Mouse (Mus musculus) c-Kit-positive CD71-negative TER-119-negative erythroid progenitor cells, embryonic 14.5 days (primary cell): ENCODE measurements around the gene Tmem189.

Source experiments
- DNase-seq: peaks from one replicate; pipeline ENCODE4 v3.0.0-alpha.2; 2013; ENCODE audit warnings: low read depth

The Tmem189 gene

DNA sequence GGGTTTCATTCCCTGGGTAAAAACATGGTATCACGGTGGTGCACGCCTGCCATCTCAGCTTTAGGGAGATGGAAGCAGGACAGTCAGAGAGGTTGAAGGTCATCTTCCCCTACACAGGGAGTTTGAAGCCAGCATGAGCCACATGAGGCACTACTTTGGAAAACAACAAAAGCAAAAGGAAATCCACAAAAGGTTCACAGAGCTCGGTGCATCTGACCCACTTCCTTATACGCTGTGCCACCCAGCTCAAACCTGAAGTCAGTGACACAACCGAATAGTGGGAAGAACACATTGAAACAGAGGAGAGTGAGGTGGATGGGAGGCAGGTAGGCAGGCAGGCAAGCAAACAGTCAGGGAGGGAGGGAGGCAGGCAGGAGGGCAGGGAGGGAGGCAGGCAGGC is 11.8 kb upstream of the Tmem189 start:
- no peak for DNase-seq

DNA sequence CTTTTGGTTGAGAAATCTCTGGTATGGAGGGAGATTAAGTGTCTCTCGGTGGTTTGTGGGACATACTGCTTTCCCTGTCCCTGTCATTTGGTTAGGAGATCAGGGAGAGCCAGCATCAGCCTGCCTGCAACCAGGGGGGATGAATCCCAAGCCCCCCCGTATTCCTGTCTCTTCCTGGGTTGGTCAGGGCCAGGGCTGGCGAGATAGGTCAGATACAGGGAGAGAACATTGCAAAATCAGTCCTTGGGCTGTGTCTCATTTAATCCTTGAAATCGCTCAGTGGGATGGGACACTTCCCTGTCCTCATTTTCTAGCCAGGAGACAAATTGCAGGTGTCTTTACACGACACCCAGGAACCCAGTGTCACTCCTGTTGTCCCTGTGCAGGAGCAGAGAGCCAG is 10.4 kb upstream of the Tmem189 start:
- DNase-seq, result no peak

DNA sequence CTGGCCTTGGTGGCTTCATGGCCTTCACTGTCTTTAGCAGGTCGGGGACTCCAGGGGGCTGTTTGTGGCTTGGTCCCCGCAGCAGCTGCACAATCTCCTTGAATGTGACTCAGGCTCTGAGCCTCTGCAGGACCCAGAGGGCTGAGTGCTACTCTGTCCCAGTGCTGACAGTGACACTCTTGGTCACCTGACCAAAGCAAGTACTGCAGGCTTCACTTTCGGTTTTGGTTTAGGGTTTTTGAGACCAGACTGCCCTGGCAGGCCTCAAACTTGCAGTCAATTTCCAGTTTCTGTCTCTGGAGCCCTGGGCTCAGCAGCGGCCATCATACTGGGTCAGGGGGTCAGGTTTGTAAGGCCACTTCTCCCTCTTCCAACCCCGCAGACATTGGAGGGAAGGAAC is 8.3 kb upstream of the Tmem189 start:
- DNase-seq, result no peak

DNA sequence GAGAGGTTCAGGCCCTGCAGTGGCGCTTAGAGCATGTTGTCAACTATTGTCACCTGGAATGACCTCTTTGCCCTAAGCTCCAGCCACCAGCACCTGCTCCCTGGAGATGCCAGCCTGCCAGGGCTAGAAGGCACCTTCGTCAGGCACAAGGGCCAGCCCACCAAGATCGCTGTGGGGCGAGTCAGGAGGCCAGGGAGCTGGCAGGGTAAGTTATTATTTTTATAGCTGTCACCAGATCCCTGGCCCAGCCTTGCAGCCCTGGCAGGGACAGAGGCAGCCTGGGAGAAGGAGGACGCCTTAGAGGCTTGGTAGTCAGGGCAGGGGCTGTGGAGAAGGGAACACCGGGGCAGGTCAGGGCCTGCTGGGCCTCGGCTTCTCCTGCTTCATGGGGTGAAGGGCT is 6.5 kb upstream of the Tmem189 start:
- no peak for DNase-seq

DNA sequence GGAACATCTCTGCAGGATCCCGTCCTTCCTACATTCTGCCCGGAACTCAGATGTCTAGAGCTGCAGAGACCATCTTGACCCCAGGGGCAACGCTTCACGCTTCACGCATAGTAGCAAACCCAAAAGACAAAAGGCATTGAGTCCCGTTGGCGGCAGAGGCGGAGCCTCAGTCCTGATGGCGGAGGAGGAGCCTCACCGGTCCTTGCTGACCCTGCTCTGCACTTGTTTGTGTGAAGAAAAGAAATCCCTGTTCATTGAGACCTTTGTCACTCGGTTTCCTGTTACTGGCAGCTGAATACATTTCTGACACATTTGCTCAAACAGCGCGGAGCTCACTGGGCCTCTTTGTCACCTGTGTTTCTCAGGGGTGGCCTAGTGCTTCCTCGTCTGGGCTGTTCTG is 5.9 kb upstream of the Tmem189 start:
- DNase-seq, result no peak

DNA sequence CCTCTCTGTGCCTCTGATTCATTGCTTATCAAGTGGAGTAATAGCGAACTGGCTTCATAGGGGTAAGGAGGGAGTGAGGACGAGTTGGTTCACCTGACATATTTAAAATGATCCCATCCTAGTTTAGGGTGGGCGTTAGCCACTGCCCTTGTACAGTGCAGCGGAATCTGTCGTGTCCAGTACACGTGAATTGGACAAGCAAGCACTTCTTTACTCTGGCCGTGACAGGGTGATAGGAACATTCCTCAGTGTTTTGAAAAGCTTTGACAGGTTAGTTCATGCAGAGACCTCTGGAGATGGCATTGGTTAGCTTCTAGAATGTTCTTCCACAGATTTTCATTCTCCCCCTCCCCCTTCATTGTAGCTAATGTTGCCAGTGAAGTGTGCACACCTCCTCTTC is 5.3 kb upstream of the Tmem189 start:
- DNase-seq, result no peak

DNA sequence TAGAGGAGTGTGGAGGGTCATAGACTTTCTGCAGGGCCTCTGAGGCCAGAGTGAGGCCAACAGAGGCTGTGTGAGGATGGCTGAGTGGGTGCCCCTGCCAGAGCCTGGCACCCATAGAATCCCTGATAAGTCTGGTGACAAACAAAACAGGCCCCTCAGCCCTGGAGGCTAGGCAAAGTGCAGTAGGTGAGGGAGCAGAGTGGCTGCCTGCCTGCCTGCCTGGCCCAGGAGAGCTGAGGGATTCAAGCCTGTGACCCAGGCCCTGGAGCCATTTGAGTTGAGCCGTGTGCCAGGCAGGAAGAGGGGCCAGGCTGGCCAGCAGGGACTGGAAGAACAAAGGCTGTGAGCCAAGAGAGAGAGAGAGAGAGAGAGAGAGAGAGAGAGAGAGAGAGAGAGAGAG is 4.6 kb upstream of the Tmem189 start:
- DNase-seq, result no peak

DNA sequence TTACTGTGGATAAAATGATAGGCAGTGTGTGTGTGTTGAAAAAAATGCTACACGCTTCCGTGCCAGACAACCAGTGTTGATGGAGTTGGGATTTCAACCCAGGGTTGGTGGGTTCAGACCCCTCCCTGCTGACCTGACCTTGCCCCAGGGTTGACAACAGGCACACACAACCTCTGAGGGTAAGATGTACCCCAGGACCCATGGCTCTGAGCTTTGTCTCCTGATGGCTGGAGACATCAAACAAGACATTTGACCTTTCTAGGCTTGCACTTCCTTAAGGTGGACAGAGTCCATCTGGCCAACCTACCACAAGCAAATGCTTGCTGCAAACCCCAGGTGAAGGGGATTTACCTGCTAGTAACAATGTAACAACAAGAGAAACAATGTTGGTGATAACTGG is 3.9 kb upstream of the Tmem189 start:
- DNase-seq, result no peak

DNA sequence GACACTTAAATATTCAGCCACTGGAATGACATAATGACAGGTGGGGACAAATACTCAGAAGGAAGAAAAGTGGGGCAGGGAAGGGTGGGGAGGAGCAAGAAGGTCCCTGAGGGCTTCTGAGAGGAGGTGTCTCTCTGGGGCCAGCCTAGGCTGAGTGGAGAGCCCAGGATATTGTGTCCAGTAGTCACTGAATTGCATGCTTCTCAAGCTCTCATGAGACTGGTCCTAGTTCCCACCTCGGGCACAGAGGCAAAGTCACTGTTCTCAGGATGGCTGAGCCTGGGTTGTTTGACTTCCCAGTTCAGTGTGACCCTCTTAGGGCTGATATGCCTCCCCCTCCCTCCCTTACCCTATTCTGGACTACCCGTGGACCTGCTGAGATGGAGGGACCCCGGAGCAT is 3.2 kb upstream of the Tmem189 start:
- DNase-seq, result no peak

DNA sequence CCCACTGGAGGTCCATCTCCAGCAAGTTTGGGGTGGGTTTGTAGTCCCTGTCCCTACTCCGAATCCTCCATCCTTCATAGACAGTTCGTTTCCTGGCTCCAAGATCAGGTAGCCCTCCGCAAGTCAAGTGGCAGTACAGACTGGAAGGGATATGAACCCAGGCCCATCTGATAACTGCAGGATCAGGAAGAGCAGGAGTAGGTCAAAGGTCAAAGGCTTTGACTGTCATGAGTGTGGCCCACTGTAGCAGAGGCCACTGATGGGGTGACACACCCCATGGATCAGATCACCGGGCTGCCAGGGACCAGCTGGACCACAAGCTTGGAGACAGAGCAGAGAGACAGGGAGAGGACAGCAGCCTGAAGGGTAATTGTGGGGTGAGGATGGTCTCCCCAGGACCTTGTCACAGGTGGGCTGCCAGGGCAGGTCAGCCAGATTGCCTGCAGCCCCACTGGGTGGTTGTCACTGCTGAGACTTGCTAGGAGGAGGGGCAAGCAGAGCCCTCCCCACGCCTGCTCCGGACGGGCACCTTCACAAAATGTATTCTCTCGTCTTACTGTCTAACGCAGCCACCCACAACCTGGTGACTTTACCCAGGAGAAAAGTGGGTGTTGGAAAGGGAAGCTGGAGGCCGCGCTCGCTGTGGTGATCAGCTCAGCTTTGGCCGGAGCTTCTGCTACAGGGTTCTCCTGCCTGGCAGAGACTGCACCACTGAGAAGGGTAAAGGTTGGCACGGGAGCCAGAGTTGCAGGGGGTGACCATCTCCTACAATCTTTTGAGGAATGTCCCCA is 2.4 kb upstream of the Tmem189 start:
- no peak for DNase-seq

DNA sequence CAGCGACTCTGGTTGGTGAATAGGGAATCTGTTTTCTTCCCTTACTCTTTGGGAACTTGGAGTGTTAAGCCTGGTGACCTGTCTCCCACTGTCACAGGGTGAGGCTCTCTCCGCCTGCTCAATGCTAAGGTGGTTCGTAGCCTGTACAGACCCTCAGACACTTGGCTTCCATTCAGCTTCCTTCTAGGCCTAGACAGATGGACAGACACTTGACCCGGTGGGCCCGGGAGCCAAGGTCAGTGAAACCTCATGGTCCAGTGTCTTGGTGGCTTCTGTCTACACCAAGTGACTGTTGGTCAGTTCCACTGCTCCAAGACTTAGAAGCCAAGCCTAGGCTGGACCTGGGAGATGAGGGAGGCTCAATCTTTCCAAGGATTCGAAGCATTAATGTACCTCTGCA is 1.8 kb upstream of the Tmem189 start:
- no peak for DNase-seq

DNA sequence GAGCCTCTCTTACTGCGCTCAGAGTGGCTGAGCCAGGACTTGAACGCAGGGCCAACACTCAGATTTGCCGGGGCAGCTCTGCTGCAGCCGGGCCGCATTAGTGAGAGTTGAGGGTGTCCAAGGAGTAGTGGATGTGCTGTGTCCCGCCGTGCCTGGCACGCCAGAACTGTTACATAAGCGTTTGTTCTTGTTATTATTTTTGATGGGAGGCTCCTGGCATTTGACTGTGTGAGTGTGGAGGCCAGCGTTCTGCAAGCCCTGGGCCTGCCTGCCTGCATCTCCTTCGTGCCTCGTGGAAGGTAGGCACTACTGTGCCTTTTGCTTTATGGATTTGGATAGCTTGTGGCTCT is 1.3 kb upstream of the Tmem189 start:
- no peak for DNase-seq

DNA sequence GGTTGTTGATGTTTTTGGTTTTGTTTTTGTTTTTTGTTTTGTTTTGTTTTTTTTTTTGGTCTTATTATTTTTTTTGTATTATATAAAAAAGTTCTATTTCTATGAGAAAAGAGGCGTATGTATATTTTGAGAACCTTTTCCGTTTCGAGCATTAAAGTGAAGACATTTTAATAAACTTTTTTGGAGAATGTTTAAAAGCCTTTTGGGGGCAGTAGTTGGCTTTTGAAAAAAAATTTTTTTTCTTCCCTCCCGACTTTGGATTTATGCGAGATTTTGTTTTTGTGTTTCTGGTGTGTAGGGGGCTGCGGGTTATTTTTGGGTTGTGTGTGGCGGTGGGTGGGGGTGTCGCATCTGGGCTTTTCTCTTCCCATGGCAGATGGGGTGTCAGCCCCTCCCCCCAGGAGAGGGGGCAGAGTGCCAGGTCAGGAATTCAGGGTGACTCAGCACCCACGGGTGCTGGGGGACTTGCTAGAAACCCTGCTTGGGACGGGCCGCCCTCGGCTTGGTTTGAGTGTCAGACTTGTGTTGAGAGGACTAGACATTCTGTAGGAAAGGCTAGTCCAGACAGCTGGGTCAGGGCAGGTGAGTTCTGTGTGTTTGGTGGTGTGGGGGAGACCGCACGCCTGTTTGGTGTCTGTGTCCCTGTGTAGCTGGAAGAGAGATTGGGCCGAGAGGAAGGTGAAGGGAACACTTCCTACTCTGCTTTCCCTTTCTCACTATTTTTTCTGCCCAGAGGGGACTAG is 768 bp upstream of the Tmem189 start:
- DNase-seq, result no peak

DNA sequence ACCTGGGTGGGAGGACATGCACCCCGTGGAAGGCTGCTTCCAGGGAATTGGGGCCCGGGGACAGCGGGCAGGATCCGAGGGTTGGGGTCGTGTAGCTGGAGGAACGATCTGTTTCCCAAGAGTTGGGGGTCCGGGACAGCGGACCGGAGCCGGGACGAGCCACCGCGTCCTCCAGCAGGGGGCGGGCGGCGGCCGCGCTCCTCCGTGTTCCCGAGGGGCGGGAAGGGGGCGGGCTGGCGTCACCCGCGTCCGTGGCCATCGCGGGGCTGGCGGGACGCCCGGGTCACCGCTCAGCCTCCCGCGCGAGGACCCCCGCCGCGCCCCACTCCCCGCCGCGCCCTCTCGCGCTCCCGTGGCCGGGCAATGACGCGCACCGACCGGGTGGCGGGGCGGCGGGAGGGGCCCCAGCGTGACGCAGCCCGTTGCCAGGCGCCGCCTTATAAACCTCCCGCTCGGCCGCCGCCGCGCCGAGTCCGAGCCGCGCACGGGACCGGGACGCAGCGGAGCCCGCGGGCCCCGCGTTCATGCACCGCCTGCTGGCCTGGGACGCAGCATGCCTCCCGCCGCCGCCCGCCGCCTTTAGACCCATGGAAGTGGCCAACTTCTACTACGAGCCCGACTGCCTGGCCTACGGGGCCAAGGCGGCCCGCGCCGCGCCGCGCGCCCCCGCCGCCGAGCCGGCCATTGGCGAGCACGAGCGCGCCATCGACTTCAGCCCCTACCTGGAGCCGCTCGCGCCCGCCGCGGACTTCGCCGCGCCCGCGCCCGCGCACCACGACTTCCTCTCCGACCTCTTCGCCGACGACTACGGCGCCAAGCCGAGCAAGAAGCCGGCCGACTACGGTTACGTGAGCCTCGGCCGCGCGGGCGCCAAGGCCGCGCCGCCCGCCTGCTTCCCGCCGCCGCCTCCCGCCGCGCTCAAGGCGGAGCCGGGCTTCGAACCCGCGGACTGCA is 847 bp downstream of the Tmem189 start, which contains the start of gene Cebpb:
Cebpb (plus strand) TSS at position 418 of the 954 bp plus-strand sequence.
- no peak for DNase-seq

DNA sequence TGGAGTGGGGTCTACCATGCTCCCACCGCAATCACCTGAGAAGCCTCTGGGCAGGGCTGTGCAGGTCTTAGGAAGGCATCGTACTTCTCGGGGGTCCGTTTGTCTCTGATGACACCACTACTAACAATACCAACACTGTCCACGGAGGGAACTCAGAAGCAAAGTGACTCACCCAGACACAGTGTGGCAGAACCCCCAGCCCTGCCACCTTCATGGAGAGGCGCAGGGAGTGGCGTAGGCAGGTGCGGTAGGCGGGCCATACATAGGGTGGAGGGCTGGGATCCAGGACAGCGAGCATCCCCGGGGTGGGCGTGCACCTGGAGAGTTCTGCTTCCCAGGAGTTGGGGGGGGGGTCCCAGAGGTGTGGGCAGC is 1.5 kb downstream of the Tmem189 start:
- DNase-seq, result no peak

DNA sequence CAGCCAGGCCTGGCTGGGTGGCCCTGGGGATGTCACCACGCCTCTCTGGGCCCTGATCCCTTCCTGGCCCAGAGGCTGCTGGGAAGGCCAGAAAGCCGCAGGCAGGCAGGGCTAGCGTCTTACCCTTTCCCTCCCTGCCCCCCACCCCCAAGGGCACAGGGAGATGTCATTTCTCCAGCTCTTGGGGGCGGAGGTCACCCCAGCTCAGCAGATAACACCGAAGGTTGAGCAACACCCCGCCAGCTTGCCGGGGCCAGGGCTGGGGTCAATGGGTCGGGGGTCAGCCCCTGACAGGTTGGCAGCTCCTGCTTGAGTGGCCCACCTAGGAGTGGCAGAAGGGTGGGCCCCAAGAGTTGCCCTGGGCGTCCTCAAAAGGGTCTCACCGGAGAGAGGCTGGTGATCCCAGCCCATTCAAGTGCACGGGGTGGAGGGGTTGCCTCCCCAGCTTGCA is 1.9 kb downstream of the Tmem189 start:
- DNase-seq, result no peak

DNA sequence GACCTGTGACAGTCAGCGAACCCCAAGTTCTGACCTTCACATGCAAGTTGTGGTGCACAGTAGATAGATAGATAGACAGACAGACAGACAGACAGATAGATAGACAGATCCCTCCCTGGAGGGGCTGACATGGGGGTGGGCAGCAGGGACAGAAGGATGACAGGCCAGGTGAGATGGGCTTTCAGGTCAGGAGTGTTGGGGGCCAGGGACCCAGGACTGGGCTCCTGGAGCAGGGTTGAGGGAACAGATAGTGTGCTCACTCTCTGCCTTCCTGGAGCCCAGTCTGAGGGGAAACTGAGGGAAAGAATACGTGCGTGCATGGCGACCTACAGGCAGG is 2.4 kb downstream of the Tmem189 start:
- DNase-seq, result no peak

DNA sequence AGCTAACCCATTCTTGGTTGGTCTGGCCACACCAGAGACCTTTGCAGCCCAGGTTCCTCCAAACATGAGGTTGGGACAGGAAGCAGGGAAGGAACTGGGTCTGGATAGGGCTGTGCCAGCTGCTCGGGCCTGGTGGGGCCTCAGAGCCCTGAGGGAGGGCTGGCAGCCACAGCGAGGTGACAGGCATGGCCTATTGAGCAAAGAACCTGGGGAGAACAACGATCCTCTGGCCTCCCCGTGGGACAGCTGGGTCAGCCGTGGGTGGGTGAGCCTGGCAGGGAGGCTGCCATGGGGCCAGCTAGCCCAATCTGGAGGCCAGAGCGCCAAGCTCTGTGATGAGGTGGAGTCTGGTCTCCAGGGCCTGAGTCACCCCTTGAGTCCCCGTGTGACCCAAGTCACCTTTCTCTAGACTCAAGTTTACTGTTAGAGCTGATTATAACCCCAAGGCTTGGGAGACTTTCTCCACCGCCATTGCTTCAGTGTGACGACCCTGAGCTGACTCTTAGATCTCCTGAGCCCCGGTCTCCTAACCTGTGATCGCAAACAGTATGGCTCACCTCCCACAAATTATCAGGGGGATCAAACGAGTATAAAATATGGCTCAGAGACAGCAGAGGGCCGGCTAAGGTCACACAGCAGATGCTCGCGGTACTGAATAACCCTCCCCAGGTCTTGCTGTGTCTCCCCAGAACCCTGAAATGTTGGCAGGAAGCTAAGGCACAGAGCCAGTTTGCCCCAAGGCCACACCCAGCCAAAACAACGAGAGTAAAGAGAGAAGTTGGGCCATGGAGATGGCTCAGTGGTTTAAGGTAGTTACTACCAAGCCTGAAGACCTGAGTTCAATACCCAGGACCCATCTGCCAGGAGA is 3.0 kb downstream of the Tmem189 start:
- DNase-seq, result no peak

DNA sequence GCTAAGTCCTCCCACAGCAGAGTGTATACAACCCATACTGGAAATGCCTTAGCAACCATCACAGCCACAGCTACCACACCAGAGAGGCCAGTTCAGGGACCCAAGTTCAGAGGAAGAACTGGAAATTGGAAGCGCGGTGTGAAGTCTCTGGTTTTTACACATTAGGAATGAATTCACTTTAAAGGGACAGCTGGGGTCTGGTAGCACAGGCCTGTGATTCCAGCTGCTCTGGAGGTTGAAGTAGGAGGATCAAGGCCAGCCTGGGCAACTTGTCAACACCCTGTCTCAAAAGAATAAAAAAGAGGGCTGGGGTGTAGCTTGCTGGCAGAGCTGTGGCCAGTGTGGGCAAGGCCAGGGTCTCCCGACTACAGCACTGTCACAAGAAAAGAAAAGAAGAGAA is 3.8 kb downstream of the Tmem189 start:
- DNase-seq, result no peak

DNA sequence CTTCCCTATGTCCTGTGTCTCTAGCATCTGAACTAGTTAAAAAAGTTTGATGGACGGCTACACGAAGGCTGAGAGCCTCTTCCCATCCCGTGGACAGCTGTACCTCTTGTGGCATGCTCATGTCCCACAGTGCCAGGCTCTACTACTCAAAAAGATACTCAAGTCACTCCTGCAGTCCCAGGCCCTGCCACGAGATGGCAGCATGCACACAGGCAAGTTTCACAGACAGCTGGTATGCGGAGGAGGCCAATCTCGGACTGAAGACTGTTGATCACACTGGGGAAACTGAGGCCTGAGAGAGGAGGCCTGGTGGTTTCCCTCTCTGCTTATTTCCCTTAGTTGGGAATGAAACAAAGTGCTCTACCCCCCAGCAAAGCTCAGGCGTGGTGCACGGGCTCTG is 4.5 kb downstream of the Tmem189 start:
- DNase-seq, result peak; percentile 95

DNA sequence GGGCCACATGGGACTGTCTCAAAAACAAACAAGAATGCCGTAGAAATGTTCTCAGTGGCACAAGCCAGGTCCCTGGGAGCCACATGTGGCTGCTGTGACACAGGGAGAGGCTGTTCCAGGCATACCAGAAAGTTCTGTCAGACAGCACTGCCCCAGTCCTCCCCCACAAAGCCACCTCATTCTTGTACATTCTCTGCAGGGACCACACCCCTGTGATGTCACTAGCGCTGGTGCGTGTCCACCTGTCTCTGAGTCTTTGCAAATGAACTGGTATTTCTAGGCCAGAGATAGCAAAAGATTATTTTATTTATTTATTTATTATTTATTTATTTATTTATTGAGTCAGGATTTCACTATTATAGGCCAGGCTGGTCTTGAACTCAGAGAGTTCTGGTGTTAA is 5.9 kb downstream of the Tmem189 start:
- DNase-seq, result no peak

DNA sequence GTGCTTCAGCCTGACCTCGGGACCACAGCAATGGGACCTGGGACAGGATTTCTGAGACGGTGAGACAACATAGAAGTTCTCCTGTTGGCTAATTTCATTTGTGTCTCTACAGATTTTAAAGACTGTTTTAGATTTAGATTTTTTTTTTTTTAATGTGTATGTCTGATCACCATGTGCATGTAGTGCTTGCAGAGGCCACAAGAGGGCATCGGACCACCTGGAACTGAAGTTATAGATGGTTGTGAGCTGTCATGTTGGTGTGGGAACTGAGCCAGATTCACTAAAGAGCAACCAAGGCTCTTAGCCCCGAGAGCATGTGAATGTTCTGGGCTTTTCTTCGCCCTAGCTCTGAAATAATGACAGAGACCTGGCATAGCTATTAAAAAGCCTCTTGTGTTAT is 9.0 kb downstream of the Tmem189 start:
- no peak for DNase-seq
